Mouse (Mus musculus) limb, embryonic 14.5 days (tissue): Measurements from ENCODE around the gene Zfyve9. TPM values are rescaled to one million over a fixed set of nuclear protein-coding genes. Genes with fewer than 3 reads are reported as not detected.

ENCODE experiments used
- ATAC-seq: fragments of 200-750 bp; cut with Nextera tagmentation; 2 replicates; pipeline ENCODE4 v1.8.0; 2017; ENCODE audit warnings: low read depth, moderate number of reproducible peaks, moderate TSS enrichment; ENCODE audit not compliant: low FRiP score
- DNase-seq: peaks from one replicate; pipeline ENCODE4 v3.0.0-alpha.2; 2015; ENCODE audit warnings: low spot score
- H3K27ac ChIP-seq: fragments of 300-500 bp; sonication (generic); replicated peaks from 2 replicates; pipeline ENCODE4 v1.5.1; 2014; ENCODE audit warnings: low read depth, mild to moderate bottlenecking, low read length, moderate library complexity, mixed read lengths
- H3K27me3 ChIP-seq: fragments of 300-500 bp; sonication (generic); 2 replicates; pipeline ENCODE4 v1.6.1; 2014; ENCODE audit warnings: low read length, mixed read lengths; ENCODE audit not compliant: control insufficient read depth, insufficient read depth
- H3K36me3 ChIP-seq: fragments of 300-500 bp; sonication (generic); 2 replicates; pipeline ENCODE4 v1.6.1; 2014; ENCODE audit warnings: mild to moderate bottlenecking, low read length, moderate library complexity, mixed read lengths; ENCODE audit not compliant: control insufficient read depth, insufficient read depth
- H3K4me1 ChIP-seq: fragments of 300-500 bp; sonication (generic); 2 replicates; pipeline ENCODE4 v1.6.1; 2014; ENCODE audit warnings: antibody characterized with exemption, low read length, mixed read lengths; ENCODE audit not compliant: control insufficient read depth, insufficient read depth
- H3K4me2 ChIP-seq: fragments of 300-500 bp; sonication (generic); replicated peaks from 2 replicates; pipeline ENCODE4 v1.6.1; 2014; ENCODE audit warnings: low read depth, mild to moderate bottlenecking, low read length, moderate library complexity; ENCODE audit not compliant: severe bottlenecking
- H3K4me3 ChIP-seq: fragments of 300-500 bp; sonication (generic); replicated peaks from 2 replicates; pipeline ENCODE4 v1.5.1; 2014; ENCODE audit warnings: low read length
- H3K9ac ChIP-seq: fragments of 300-500 bp; sonication (generic); 2 replicates; pipeline ENCODE4 v1.6.1; 2014; ENCODE audit warnings: mild to moderate bottlenecking, low read depth, low read length, moderate library complexity; ENCODE audit not compliant: severe bottlenecking
- H3K9me3 ChIP-seq: fragments of 300-500 bp; sonication (generic); 2 replicates; pipeline ENCODE4 v1.6.1; 2016; ENCODE audit warnings: low read length; ENCODE audit not compliant: control insufficient read depth
- POLR2A ChIP-seq: fragments of 200-500 bp; IDR thresholded peaks from 2 replicates; pipeline ENCODE4 v1.8.0; 2012; ENCODE audit warnings: inconsistent platforms, mild to moderate bottlenecking, moderate library complexity, borderline replicate concordance; ENCODE audit not compliant: insufficient read depth, insufficient read length; ENCODE audit errors: extremely low read depth
- WGBS: fragments of 180-500 bp; shearing (Covaris S2); extraction: QIAGEN DNeasy Blood & Tissue Kit; methylation state at CpG from one replicate; pipeline ENCODE4 v1.1.7; 2014; 5-methylcytosine and 5-hydroxymethylcytosine counted together
- polyA plus RNA-seq, 2 experiments: library from polyadenylated mRNA; depleted of rRNA in 1 of 2; stranded (reverse) in 1 of 2; unstranded in 1 of 2; fragments of >200 nt; fragmentation: Nextera tagmentation in 1 of 2; extraction: Ambion mirVana in 1 of 2; gene quantifications; 2 replicates each; pipeline versions ENCODE4 v1.2.1 to v1.2.3; 2012 to 2014

Gene Zfyve9
- polyA plus RNA-seq (2012; rRNA removed) (8.2 and 9.6 TPM in 2 replicates), polyA plus RNA-seq (2014; fragmentation: Nextera tagmentation; extraction: Ambion mirVana) (5.8 and 6.0 TPM in 2 replicates)

DNA sequence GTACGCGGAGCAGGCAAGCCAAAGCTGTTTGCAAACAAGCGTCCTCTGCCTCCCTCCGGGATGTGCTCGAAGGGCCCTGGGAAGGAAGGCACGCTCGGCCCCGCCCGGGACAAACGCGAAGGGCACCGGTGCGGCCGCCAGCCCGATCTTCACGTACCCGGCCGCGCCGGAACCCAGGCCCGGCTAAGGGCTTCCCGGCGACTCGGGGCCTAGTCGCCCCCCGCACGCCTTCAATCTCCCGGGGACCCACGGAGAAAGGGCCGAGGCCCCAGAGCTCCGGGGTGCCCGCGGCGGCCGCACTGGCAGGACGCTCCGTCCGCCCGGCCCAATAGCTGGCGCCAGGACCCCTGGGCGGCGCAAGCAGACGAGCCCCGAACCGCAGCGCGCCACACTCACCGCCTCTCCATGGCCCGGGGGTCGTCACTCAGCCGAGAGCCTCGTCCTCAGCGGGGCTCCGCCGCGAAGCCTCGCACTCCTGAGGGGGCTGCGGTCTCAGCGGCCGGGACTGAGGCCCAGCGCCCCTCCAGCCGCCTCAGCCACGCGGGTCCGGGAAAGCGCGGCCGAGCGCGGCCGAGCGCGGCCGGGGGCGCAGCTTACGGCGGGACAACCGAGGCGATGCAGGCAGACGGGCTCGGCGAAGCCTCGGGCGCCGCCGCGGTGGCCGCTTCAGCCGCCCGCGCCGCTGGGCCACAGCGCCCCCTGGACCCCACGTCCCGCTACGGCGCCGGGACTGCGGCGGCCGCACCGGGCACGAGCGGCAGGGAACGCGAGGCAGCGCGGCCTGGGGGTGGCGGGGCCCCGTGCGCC lies at the start of gene Zfyve9:
Gene Zfyve9 (minus strand): TSS at position 742 of the 807 bp plus-strand sequence.
- peak within 1 kb of the TSS; percentile 54 for H3K4me2 ChIP-seq
- no peaks in the 10 kb centered on the region for H3K9me3 ChIP-seq
- peak within 1 kb of the TSS; percentile 99 for H3K9ac ChIP-seq
- 0% methylated on average over 41 of the region's 111 CpGs for WGBS
- no peaks in the 10 kb centered on the region for H3K27me3 ChIP-seq
- peak within 1 kb of the TSS; percentile 80 for H3K4me3 ChIP-seq
- DNase-seq (peak; percentile 64), ATAC-seq (peak; percentile 90)
- H3K27ac ChIP-seq = peak within 1 kb of the TSS; percentile 98
- H3K4me1 ChIP-seq = 0 out of 2 replicates have a peak, but pooled peaks cover 3% of the 10 kb centered on the region
- no peaks in the 10 kb centered on the region for H3K36me3 ChIP-seq
- 0 out of 2 replicates have a peak, but pooled peaks have one; percentile 32 for TF ChIP-seq POLR2A

- ATAC-seq (no peak), DNase-seq (no peak)
- Histone ChIP-seq H3K36me3 (peaks cover 78% of the 10 kb centered on the region), H3K9me3 (no peaks in the 10 kb centered on the region), H3K4me3 (no peak overlapping the region), H3K4me2 (no peak overlapping the region), H3K9ac (no peak overlapping the region), H3K27me3 (no peaks in the 10 kb centered on the region), H3K4me1 (no peaks in the 10 kb centered on the region), H3K27ac (no peak overlapping the region)
- 78% methylated on average over 2 of the region's 2 CpGs for WGBS
- no peak for TF ChIP-seq POLR2A
Measured at GRCm38 (mm10) chr4:108826643-108827042, 46.0 kb upstream of the Zfyve9 start.

GRCm38 (mm10) chr4:108826096-108826495 lies 45.5 kb upstream of the Zfyve9 start:
- ATAC-seq (no peak), DNase-seq (no peak)
- Histone ChIP-seq H3K27me3 (no peaks in the 10 kb centered on the region), H3K9me3 (no peaks in the 10 kb centered on the region), H3K4me2 (no peak overlapping the region), H3K36me3 (peaks cover 81% of the 10 kb centered on the region), H3K27ac (no peak overlapping the region), H3K9ac (no peak overlapping the region), H3K4me3 (no peak overlapping the region), H3K4me1 (no peaks in the 10 kb centered on the region)
- TF ChIP-seq POLR2A = no peak
- 89% methylated on average over 1 of the region's 1 CpGs for WGBS

- H3K36me3 ChIP-seq = peaks cover 85% of the 10 kb centered on the region
- no peaks in the 10 kb centered on the region for H3K4me1 ChIP-seq
- no peak for TF ChIP-seq POLR2A
- DNase-seq (no peak), ATAC-seq (no peak)
- no peak overlapping the region for H3K4me2 ChIP-seq
- H3K27ac ChIP-seq = no peak overlapping the region
- H3K4me3 ChIP-seq = no peak overlapping the region
- no peak overlapping the region for H3K9ac ChIP-seq
- no peaks in the 10 kb centered on the region for H3K9me3 ChIP-seq
- no peaks in the 10 kb centered on the region for H3K27me3 ChIP-seq
- 92% methylated on average over 3 of the region's 3 CpGs for WGBS
Measured at GRCm38 (mm10) chr4:108825677-108826076, 45.1 kb upstream of the Zfyve9 start.

DNA sequence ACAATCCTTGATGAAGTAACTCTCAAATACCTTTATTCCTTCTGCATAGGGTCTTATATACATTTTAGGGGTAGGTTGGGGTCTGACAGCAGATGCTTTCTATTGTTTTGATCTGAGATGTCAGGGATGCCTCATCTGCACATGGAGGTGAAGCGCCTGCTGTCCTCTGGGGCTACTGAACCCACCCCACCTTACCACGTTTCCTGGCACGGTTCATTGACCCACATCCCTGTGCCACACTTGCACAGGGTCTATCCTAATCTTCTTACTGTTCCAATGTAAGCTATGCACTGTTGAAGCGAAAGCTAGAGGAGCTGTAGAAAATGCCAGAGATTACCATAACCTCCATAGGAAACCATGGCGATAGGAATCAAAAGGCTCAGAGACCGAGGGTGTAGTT lies 31.0 kb upstream of the Zfyve9 start:
- Histone ChIP-seq H3K27me3 (no peaks in the 10 kb centered on the region), H3K9me3 (no peaks in the 10 kb centered on the region), H3K4me3 (no peak overlapping the region), H3K27ac (no peak overlapping the region), H3K4me1 (no peaks in the 10 kb centered on the region), H3K36me3 (peaks cover 6% of the 10 kb centered on the region), H3K9ac (no peak overlapping the region), H3K4me2 (no peak overlapping the region)
- TF ChIP-seq POLR2A = no peak
- DNase-seq (no peak), ATAC-seq (no peak)
- 69% methylated on average over 6 of the region's 6 CpGs for WGBS

- peaks cover 6% of the 10 kb centered on the region for H3K36me3 ChIP-seq
- H3K4me2 ChIP-seq = no peak overlapping the region
- no peak for TF ChIP-seq POLR2A
- H3K4me3 ChIP-seq = no peak overlapping the region
- H3K27me3 ChIP-seq = no peaks in the 10 kb centered on the region
- DNase-seq (no peak), ATAC-seq (no peak)
- WGBS = 59% methylated on average over 4 of the region's 4 CpGs
- no peaks in the 10 kb centered on the region for H3K9me3 ChIP-seq
- H3K27ac ChIP-seq = no peak overlapping the region
- H3K4me1 ChIP-seq = no peaks in the 10 kb centered on the region
- no peak overlapping the region for H3K9ac ChIP-seq
Measured at GRCm38 (mm10) chr4:108811142-108811541, 30.5 kb upstream of the Zfyve9 start.
